Mouse (Mus musculus): Measurements from ENCODE around the gene Mtx2.

Gene Mtx2

GRCm38 (mm10) chr2:74892881-74893615 lies 67.4 kb downstream of the Mtx2 start:
- no peaks in the 10 kb centered on the region for H3K27me3 ChIP-seq (ENCODE audit: control insufficient read depth, insufficient read depth, low read length, poor library complexity, severe bottlenecking)
- H3K36me3 ChIP-seq (ENCODE audit: control insufficient read depth, insufficient read depth, low read length, poor library complexity, severe bottlenecking): no peaks in the 10 kb centered on the region
- no peak for DNase-seq (ENCODE audit: low read depth, low spot score)

- Histone ChIP-seq H3K36me3 (ENCODE audit: control insufficient read depth, insufficient read depth, low read length, poor library complexity, severe bottlenecking) (no peaks in the 10 kb centered on the region), H3K27me3 (ENCODE audit: control insufficient read depth, insufficient read depth, low read length, poor library complexity, severe bottlenecking) (no peaks in the 10 kb centered on the region)
- no peak for DNase-seq (ENCODE audit: low read depth, low spot score)
Measured at GRCm38 (mm10) chr2:74894061-74894460, 68.5 kb downstream of the Mtx2 start.

DNA sequence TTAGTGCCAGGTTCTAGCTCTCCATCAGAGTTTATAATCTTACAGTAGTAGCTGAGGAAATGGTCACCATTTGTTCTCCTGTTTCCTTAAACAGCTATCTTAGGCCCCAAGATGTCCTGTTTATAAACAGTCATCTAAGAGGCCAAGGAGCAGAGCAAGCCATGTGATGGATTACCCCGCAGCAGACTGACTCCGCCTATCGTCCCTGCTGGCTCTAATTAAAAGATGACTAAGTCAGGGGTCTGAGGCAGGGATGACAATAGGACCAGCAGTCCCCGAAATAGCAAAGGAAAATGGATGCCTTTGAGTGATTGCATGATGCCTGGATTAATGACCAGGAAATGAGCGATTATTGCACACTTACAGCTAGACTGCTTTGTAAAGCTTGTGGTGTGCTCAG lies 74.4 kb downstream of the Mtx2 start:
- Histone ChIP-seq H3K36me3 (ENCODE audit: control insufficient read depth, insufficient read depth, low read length, poor library complexity, severe bottlenecking) (no peaks in the 10 kb centered on the region), H3K27me3 (ENCODE audit: control insufficient read depth, insufficient read depth, low read length, poor library complexity, severe bottlenecking) (no peaks in the 10 kb centered on the region)
- no peak for DNase-seq (ENCODE audit: low read depth, low spot score)

- no peaks in the 10 kb centered on the region for H3K36me3 ChIP-seq (ENCODE audit: control insufficient read depth, insufficient read depth, low read length, poor library complexity, severe bottlenecking)
- DNase-seq (ENCODE audit: low read depth, low spot score): no peak
- no peaks in the 10 kb centered on the region for H3K27me3 ChIP-seq (ENCODE audit: control insufficient read depth, insufficient read depth, low read length, poor library complexity, severe bottlenecking)
Measured at GRCm38 (mm10) chr2:74901764-74902295, 76.2 kb downstream of the Mtx2 start.

DNA sequence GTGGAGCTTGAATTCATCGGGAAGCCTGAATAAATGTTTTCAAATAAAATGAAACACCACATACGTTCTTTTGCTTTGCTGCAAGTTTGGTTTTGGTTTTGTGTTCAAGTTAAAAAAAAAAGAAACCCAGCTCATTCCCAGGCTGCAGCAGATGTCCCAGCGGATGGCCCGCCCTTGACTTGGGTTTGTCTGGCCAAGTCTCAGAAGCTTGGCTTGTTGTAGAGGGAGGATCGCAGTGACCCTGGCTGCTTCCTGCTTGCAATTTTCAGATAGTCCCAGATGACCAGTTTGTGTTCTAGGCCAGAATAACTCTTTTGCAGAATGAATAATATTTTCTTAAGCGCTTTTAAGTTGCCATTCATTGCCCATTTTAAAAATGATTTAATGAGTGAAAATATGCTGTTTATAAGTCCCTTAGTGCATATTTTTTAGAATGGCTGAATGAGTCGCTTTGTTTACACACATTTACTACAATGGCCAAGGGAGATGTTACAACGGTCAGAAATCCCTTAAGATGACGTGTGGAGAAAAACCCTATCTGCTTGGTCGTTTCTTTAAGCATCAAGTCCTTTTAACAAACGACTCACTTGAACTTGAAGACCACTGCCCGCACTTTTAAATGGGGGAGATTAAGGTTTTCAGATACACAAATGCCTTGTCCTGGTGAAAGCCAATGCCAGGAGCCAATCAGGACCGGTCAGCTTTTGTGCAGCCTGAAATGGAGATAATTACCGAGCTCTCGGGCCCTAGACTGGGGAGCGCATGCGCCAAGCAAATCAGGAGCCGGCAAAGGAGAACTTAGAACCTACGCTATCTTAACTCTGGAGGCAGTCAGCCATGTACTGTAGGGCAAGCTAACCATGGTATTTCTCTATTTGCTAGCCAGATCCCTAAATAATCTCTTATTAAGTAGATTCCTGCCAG lies 82.0 kb downstream of the Mtx2 start:
- DNase-seq (ENCODE audit: low read depth, low spot score): no peak
- Histone ChIP-seq H3K27me3 (ENCODE audit: control insufficient read depth, insufficient read depth, low read length, poor library complexity, severe bottlenecking) (no peaks in the 10 kb centered on the region), H3K36me3 (ENCODE audit: control insufficient read depth, insufficient read depth, low read length, poor library complexity, severe bottlenecking) (no peaks in the 10 kb centered on the region)

GRCm38 (mm10) chr2:74912031-74912430 lies 86.4 kb downstream of the Mtx2 start:
- Histone ChIP-seq H3K36me3 (ENCODE audit: control insufficient read depth, insufficient read depth, low read length, poor library complexity, severe bottlenecking) (no peaks in the 10 kb centered on the region), H3K27me3 (ENCODE audit: control insufficient read depth, insufficient read depth, low read length, poor library complexity, severe bottlenecking) (no peaks in the 10 kb centered on the region)
- DNase-seq (ENCODE audit: low read depth, low spot score): no peak

DNA sequence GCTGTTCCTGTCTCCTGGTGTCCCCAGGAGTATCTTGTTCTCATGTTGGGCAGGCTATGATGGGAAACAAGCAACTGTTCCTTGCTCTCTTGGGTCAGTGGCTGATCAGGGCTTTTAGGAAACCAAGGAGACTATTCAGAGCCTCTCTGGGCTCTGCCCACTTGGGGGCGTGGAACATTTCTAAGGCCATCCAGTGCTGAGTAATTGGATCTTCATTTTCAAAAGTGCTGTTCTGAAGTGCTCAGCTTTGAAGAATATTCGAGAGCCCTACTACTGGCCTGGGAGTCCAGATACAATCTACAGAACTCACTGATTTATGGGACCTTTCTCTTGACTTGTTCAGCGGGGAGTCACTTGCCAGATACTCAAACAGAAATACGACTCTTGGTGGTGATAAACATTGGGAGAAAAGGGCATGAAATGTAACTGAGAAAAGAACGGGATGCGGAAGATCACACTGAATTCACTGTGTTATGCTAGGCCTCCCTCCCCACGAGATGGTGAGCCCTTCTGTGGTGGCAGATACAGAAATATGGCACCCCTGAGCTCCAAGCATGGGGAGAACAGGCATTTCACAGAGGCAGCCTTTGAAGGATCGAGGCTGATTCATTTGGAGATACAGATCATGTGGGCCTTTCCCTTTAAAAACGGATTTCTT lies 92.4 kb downstream of the Mtx2 start:
- no peaks in the 10 kb centered on the region for H3K27me3 ChIP-seq (ENCODE audit: control insufficient read depth, insufficient read depth, low read length, poor library complexity, severe bottlenecking)
- DNase-seq (ENCODE audit: low read depth, low spot score): no peak
- no peaks in the 10 kb centered on the region for H3K36me3 ChIP-seq (ENCODE audit: control insufficient read depth, insufficient read depth, low read length, poor library complexity, severe bottlenecking)

GRCm38 (mm10) chr2:74925968-74926814 lies 100.6 kb downstream of the Mtx2 start:
- Histone ChIP-seq H3K27me3 (ENCODE audit: control insufficient read depth, insufficient read depth, low read length, poor library complexity, severe bottlenecking) (no peaks in the 10 kb centered on the region), H3K36me3 (ENCODE audit: control insufficient read depth, insufficient read depth, low read length, poor library complexity, severe bottlenecking) (no peaks in the 10 kb centered on the region)
- no peak for DNase-seq (ENCODE audit: low read depth, low spot score)

All from splenic B cell, adult 2 months (primary cell).